Mouse (Mus musculus): ENCODE results near the gene Lrrc26. TPM values are rescaled to one million over a fixed set of nuclear protein-coding genes. Genes with fewer than 3 reads are reported as not detected.

The Lrrc26 gene
- total RNA-seq, 2 experiments from 2014 or later, result not detected

GRCm38 (mm10) chr2:25264286-25264660 lies 25.4 kb upstream of the Lrrc26 start:
- intact Hi-C loops (cut with DNase I; ENCODE audit: low total_unique reads), result no loop called here

GRCm38 (mm10) chr2:25264851-25265250 lies 24.9 kb upstream of the Lrrc26 start:
- DNase-seq, result no peak
- intact Hi-C loops (cut with DNase I; ENCODE audit: low total_unique reads), result no loop called here

More at GRCm38 (mm10) chr2:25264286-25264660, 25.4 kb upstream of the Lrrc26 start:
- DNase-seq, result no peak

- intact Hi-C loops (cut with DNase I; ENCODE audit: low total_unique reads), result no loop called here
Measured at GRCm38 (mm10) chr2:25265897-25266656, 23.6 kb upstream of the Lrrc26 start.

GRCm38 (mm10) chr2:25266720-25267119 lies 23.0 kb upstream of the Lrrc26 start:
- intact Hi-C loops (cut with DNase I; ENCODE audit: low total_unique reads), result no loop called here
- DNase-seq, result no peak

More at GRCm38 (mm10) chr2:25265897-25266656, 23.6 kb upstream of the Lrrc26 start:
- DNase-seq, result no peak

DNA sequence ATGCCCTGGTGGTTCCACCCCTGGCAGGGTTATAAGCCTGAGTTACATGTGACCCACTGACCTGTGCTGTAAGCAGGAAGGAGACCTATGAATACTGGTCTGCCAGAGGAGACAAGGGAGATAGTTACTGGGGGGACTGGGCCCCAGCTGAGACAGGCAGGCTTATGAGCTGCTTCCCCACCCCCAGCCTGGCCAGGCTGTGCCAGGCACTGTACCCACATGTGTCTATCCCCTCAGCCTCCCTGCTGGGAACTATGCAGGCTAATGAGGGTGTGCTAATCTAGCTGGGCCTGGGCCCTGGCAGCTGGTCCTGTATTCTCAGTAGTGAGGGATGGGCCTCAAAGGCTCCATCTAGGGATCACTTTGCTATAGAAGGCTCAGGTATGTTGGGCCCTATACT lies 22.5 kb upstream of the Lrrc26 start:
- intact Hi-C loops (cut with DNase I; ENCODE audit: low total_unique reads), result no loop called here
- DNase-seq, result no peak

- intact Hi-C loops (cut with DNase I; ENCODE audit: low total_unique reads), result no loop called here
- no peak for DNase-seq
Measured at GRCm38 (mm10) chr2:25267746-25268309, 21.9 kb upstream of the Lrrc26 start.

GRCm38 (mm10) chr2:25271827-25272511 lies 17.7 kb upstream of the Lrrc26 start, which contains the start of the genes Ssna1 and Anapc2:
TSS of gene Ssna1 (minus strand) at chr2:25272438.
TSS of gene Anapc2 (plus strand) at chr2:25272478.
- intact Hi-C loops (cut with DNase I; ENCODE audit: low total_unique reads), result no loop called here
- DNase-seq, result peak; percentile 97

DNA sequence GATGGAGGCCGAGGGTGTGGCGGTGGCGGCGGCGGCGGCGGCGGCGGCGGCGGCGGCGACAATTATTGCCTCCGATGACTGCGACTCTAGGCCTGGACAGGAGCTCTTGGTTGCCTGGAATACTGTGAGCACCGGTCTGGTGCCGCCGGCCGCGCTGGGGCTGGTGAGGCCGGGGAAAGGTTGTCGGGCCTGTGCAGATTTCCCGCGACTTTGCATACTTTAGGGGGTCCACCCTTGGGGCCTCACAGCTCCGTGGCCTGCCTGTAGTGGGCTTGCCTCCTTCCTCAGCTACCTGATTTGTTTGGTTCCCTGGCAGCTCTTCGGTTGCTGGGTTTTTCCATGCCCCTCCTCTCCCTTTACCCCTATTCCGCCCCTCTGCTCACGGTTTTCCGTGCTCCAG lies 17.2 kb upstream of the Lrrc26 start:
- DNase-seq, result no peak
- intact Hi-C loops (cut with DNase I; ENCODE audit: low total_unique reads), result no loop called here

DNA sequence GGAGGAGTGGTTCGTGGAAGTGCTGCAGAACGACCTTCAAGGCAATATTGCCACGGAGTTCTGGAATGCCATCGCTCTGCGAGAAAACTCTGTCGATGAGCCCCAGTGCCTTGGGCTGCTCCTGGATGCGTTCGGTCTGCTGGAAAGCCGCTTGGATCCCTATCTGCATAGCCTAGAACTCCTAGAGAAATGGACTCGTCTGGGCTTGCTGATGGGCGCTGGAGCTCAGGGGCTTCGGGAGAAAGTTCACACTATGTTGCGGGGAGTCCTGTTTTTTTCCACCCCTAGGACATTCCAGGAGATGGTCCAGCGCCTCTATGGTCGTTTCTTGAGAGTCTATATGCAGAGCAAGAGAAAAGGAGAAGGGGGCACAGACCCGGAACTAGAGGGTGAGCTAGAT lies 16.7 kb upstream of the Lrrc26 start:
- no peak for DNase-seq
- intact Hi-C loops (cut with DNase I; ENCODE audit: low total_unique reads), result no loop called here

DNA sequence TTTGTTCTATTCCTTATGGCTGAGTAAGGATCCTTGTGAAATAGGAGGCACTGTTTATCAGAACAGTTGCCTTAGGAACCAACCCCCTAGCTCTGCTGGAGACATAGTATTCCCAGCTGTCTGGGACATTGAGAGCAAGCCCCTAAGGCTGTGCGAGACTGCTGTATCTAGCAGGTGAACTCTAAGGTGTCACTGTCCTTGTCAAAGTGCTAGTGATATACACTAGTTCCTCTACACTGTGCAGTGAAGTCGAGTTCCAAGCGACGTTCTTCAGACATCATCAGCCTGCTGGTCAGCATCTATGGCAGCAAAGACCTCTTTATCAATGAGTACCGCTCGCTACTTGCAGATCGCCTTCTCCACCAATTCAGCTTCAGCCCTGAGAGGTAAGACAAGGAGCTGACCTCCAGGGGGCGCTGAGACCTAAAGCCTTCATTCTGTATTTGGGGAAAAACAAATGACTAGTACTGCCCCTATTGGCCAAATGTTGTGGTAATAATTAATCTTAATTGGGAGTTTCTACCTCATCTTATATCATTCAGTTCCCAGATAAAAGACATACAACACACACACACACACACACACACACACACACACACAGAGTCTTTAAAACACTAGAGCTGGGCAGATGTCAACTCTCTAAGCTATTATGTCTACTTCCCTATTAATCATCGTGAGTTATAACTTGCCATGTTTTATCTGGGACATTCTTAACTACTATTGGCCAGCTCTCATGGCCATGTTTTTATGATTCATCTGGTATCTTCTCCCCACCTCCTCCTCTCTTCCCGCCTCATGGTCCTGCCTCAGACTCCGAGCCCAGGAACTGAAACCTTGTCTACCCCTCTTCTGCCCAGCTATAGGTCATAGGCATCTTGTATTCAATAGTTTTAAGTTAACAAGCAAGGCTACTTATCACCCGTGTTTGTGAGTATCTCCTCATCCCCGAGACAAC lies 10.5 kb upstream of the Lrrc26 start:
- peak; percentile 74 for DNase-seq
- intact Hi-C loops (cut with DNase I; ENCODE audit: low total_unique reads), result no loop called here

DNA sequence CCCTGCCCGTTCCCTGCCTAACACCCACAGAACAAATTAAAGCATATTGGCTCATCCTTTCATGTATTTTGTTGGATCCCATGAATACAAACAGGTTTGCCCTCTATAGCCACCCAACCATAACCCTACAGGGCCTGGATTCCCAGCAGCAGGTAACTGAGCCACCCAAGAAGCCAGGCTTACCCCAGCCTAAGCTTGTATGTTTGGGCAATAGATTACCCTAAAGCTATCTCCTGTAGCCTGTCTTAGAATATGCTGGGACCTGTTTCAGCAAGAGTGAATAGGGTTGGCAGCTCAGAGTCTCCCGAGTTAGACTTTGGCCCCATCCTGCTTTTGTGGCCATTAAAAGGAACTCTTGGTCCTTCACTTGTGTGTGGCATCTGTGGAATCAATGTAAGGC lies 4.2 kb upstream of the Lrrc26 start:
- no peak for DNase-seq
- intact Hi-C loops (cut with DNase I; ENCODE audit: low total_unique reads), result no loop called here

- DNase-seq, result no peak
- intact Hi-C loops (cut with DNase I; ENCODE audit: low total_unique reads), result no loop called here
Measured at GRCm38 (mm10) chr2:25286314-25286713, 3.4 kb upstream of the Lrrc26 start.

GRCm38 (mm10) chr2:25286837-25287636 lies 2.7 kb upstream of the Lrrc26 start:
- no peak for DNase-seq
- intact Hi-C loops (cut with DNase I; ENCODE audit: low total_unique reads), result no loop called here

GRCm38 (mm10) chr2:25287927-25288649 lies 1.6 kb upstream of the Lrrc26 start, which contains the start of gene Tmem210:
TSS of gene Tmem210 (plus strand) at chr2:25288145.
- intact Hi-C loops (cut with DNase I; ENCODE audit: low total_unique reads), result no loop called here
- no peak for DNase-seq

DNA sequence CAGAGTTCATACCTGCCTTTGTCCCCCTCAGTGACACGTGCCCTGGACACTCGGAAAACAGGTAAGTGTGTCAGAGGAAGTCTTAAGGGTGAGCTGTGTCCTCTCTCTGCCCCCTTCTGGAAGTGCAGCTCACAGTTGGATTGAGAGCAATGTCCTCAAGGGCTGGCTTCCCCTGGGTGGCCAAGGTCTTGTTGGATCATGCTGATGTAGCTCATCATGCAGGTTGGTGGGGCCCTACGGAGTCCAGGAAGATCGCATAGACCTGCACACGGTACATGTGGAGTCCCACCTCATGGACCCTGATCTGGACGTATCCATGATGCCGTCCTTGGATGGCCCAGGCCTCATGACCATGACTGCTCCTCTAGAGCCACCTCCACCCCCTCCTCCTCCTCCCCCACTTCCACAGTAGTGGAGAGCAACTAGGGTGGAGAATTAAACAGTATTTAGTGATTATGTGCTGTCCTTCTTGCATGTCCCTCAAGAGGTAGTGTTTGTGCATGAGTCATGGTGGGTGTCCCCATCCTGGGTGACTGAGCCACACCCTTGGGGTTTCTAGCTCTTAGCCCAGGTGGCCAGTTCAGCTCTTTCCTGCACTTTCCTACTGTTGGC lies 875 bp upstream of the Lrrc26 start:
- DNase-seq, result no peak
- intact Hi-C loops (cut with DNase I; ENCODE audit: low total_unique reads), result no loop called here

GRCm38 (mm10) chr2:25290101-25290815 lies 543 bp downstream of the Lrrc26 start:
- DNase-seq, result no peak
- intact Hi-C loops (cut with DNase I; ENCODE audit: low total_unique reads), result no loop called here

DNA sequence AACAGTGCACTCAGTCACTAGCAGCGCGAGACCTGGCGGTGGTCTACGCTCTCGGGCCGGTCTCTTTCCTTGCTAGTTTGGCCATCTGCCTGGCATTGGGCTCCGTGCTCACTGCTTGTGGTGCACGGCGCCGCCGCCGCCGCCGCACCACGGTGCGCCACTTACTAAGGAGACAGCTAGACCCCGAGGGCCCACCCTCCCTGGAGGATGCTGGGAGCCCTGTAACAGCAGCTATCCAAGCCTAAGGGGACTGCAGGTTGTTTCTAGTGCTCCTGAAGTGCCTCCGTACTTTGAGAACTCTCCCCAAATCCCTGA lies 1.1 kb downstream of the Lrrc26 start:
- intact Hi-C loops (cut with DNase I; ENCODE audit: low total_unique reads), result no loop called here
- no peak for DNase-seq

All from gastrocnemius, postnatal 14 days (tissue).